Mouse (Mus musculus) CH12.LX (cell line): Measurements from ENCODE around the gene Ndc1. TPM values are rescaled to one million over a fixed set of nuclear protein-coding genes. Genes with fewer than 3 reads are reported as not detected.

Source experiments
- DNase-seq: peaks from one replicate; pipeline ENCODE4 v3.0.0-alpha.2; 2013; ENCODE audit errors: extremely low read depth
- H3K27ac ChIP-seq: 2 replicates; pipeline ENCODE4 v1.5.1; 2012; ENCODE audit warnings: low read depth, mild to moderate bottlenecking, control low read depth, moderate library complexity; ENCODE audit not compliant: insufficient read depth
- H3K27me3 ChIP-seq: replicated peaks from 2 replicates; pipeline ENCODE3; 2012; ENCODE audit warnings: inconsistent platforms
- H3K36me3 ChIP-seq, 2 experiments: replicated peaks in 1 of 2; 2 replicates each; pipeline versions ENCODE3 to v1.6.1; 2012; ENCODE audit warnings: inconsistent platforms in 1 of 2, low read length in 1 of 2, mild to moderate bottlenecking in 1 of 2, mixed read lengths in 1 of 2, moderate library complexity in 1 of 2; ENCODE audit not compliant: control insufficient read depth in 1 of 2, insufficient read depth in 1 of 2
- H3K4me1 ChIP-seq, 2 experiments: 2 replicates each; pipeline ENCODE4 v1.6.1; 2012; ENCODE audit warnings: inconsistent platforms in 1 of 2, moderate library complexity in 1 of 2; ENCODE audit not compliant: insufficient read depth in 2 of 2, control insufficient read depth in 1 of 2
- H3K4me2 ChIP-seq: 2 replicates; pipeline ENCODE4 v1.6.1; 2012; ENCODE audit warnings: low read depth, mild to moderate bottlenecking, control low read depth; ENCODE audit not compliant: poor library complexity, insufficient read depth, severe bottlenecking
- H3K4me3 ChIP-seq, 3 experiments: fragments of 150-350 bp in 1 of 3; sonication (generic) in 1 of 3; replicated peaks in 1 of 3; 2 replicates each; pipeline versions ENCODE3 to v1.5.1; 2011 to 2012; ENCODE audit warnings: low read depth in 2 of 3, low read length in 2 of 3, mild to moderate bottlenecking in 2 of 3, moderate library complexity in 2 of 3, control low read depth in 1 of 3, improper control_type of control experiment in 1 of 3, inconsistent platforms in 1 of 3, mixed read lengths in 1 of 3; ENCODE audit not compliant: poor library complexity in 1 of 3
- H3K79me2 ChIP-seq: replicated peaks from 2 replicates; pipeline ENCODE4 v1.6.1; 2012; ENCODE audit warnings: mild to moderate bottlenecking, moderate library complexity; ENCODE audit not compliant: control insufficient read depth, poor library complexity, insufficient read depth, severe bottlenecking; ENCODE audit errors: extremely low read depth
- H3K9ac ChIP-seq: 2 replicates; pipeline ENCODE4 v1.6.1; 2012; ENCODE audit warnings: low read depth, mild to moderate bottlenecking, control low read depth, moderate library complexity; ENCODE audit not compliant: insufficient read depth
- H3K9me3 ChIP-seq: replicated peaks from 2 replicates; pipeline ENCODE3; 2012; ENCODE audit warnings: low read length, inconsistent platforms, mixed read lengths
- BHLHE40 ChIP-seq: IDR thresholded peaks from 2 replicates; pipeline ENCODE4 v1.6.1; 2011; ENCODE audit warnings: mild to moderate bottlenecking, low read depth, low read length, improper control_type of control experiment
- CTCF ChIP-seq, 2 experiments: IDR thresholded peaks in 1 of 2; conservative IDR thresholded peaks in 1 of 2; 2 replicates each; pipeline ENCODE4 v1.5.1; 2011 to 2012; ENCODE audit warnings: low read depth in 2 of 2, low read length in 2 of 2, improper control_type of control experiment in 1 of 2, inconsistent platforms in 1 of 2, mild to moderate bottlenecking in 1 of 2, moderate library complexity in 1 of 2
- ELF1 ChIP-seq: IDR thresholded peaks from 2 replicates; pipeline ENCODE4 v1.6.1; 2014; ENCODE audit warnings: low read depth, mild to moderate bottlenecking, inconsistent platforms, low read length, improper control_type of control experiment
- HCFC1 ChIP-seq: IDR thresholded peaks from 2 replicates; pipeline ENCODE4 v1.6.1; 2012; ENCODE audit warnings: low read depth, mild to moderate bottlenecking, inconsistent platforms, low read length, improper control_type of control experiment
- IRF4 ChIP-seq: IDR thresholded peaks from 2 replicates; pipeline ENCODE4 v1.6.1; 2014; ENCODE audit warnings: low read depth, mild to moderate bottlenecking, inconsistent platforms, low read length, improper control_type of control experiment
- KAT2A ChIP-seq: IDR thresholded peaks from 2 replicates; pipeline ENCODE4 v1.6.1; 2012; ENCODE audit warnings: low read length, improper control_type of control experiment, inconsistent platforms; ENCODE audit not compliant: insufficient replicate concordance
- MAX ChIP-seq: IDR thresholded peaks from 2 replicates; pipeline ENCODE4 v1.6.1; 2011; ENCODE audit warnings: low read length, improper control_type of control experiment
- MEF2A ChIP-seq: IDR thresholded peaks from 2 replicates; pipeline ENCODE4 v1.6.1; 2014; ENCODE audit warnings: low read depth, mild to moderate bottlenecking, inconsistent platforms, low read length, improper control_type of control experiment, borderline replicate concordance
- MYC ChIP-seq: IDR thresholded peaks from 2 replicates; pipeline ENCODE4 v1.6.1; 2011; ENCODE audit warnings: low read depth, mild to moderate bottlenecking, improper control_type of control experiment, low read length
- NELFE ChIP-seq: IDR thresholded peaks from 2 replicates; pipeline ENCODE4 v1.6.1; 2011; ENCODE audit warnings: low read depth, low read length, improper control_type of control experiment
- POLR2AphosphoS2 ChIP-seq: IDR thresholded peaks from 2 replicates; pipeline ENCODE4 v1.6.1; 2011; ENCODE audit warnings: low read depth, low read length, improper control_type of control experiment
- RAD21 ChIP-seq: IDR thresholded peaks from 2 replicates; pipeline ENCODE4 v1.6.1; 2011; ENCODE audit warnings: low read depth, mild to moderate bottlenecking, low read length, improper control_type of control experiment, moderate library complexity
- SMC3 ChIP-seq: IDR thresholded peaks from 2 replicates; pipeline ENCODE4 v1.6.1; 2011; ENCODE audit warnings: low read depth, low read length, improper control_type of control experiment
- UBTF ChIP-seq: IDR thresholded peaks from 2 replicates; pipeline ENCODE4 v1.6.1; 2012; ENCODE audit warnings: low read depth, mild to moderate bottlenecking, inconsistent platforms, low read length, improper control_type of control experiment, moderate library complexity
- dilution Hi-C: fragments of 300-500 bp; cut with MboI; formaldehyde crosslinking; loops from 2 replicates; pipeline ENCODE4 v1.14.3; 2020; ENCODE audit warnings: low sequenced_read_pairs; ENCODE audit not compliant: extremely low pct_unique_long_range_greater_than_20kb, extremely low pct_ligation_motif_present
- in situ Hi-C: fragments of 300-500 bp; cut with MboI; formaldehyde crosslinking; loops from 3 replicates; pipeline ENCODE4 v1.14.3; 2019; ENCODE audit warnings: low sequenced_read_pairs, low pct_ligation_motif_present, low pct_unique_long_range_greater_than_20kb, mixed read lengths
- polyA plus RNA-seq: library from polyadenylated mRNA; unstranded; fragments of >175 nt; gene quantifications from 2 replicates; pipeline ENCODE4 v1.2.1, GENCODE M21; 2012; ENCODE audit warnings: low read depth; ENCODE audit not compliant: insufficient read length
- total RNA-seq, 2 experiments: library from RNA; depleted of rRNA; stranded (reverse); fragments of 300-350 nt in 1 of 2; fragments of >200 nt in 1 of 2; gene quantifications; 2 replicates each; pipeline ENCODE4 v1.2.3; 2012 to 2014

Ndc1 gene
- total and polyA plus RNA-seq, 3 experiments = 49.1 to 86.5 (median 71.3) TPM

DNA sequence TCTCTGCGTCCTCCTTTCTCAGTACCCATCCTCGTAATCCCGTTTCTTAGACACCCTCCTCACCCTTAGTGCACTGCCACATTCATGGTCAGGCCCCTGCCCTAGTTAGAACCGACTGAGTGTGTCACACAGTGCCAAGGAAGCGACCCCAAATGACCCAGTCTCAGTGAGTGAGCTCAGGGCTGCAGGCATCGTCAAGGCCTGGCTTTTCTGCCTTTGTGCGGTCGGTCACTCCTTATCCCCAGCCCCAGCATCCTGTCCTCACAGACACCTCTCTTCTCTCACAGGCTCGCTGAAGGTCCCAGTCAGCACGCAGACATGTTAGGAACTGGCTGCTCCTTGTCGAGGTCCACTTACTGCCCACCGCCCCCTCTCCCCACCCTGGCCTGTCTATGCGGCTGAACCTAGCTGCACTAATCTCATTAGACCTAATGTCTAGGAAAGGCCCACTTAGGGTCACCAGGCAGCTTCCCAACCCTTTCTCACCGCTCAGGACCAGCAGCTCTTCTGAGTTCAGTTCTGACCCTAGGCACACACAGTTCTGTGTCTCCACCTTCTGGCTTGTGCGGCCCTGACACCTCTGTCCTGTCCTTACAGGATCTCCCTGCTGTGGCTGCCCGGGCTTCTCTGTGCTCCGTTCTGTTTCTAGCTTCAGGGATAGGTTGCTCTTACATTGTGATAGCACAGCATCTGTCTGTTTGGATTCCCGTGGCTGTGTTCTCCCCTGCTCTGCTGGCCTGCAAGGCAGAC, 84.9 kb downstream of the Ndc1 start:
- TF ChIP-seq UBTF (no peak), IRF4 (no peak), MEF2A (no peak), MAX (no peak), NELFE (no peak), MYC (no peak), ELF1 (no peak), KAT2A (no peak), CTCF (conservative IDR thresholded peaks at IDR 0.05 in 1 of 2, IDR thresholded peaks at IDR 0.05 in 1 of 2; ENCODE audit: low read depth in 2 of 2, low read length in 2 of 2) (peak in 1 of 2 experiments; percentile 15; a peak in 2 of 4 replicates)
- H3K4me3 ChIP-seq = no peak overlapping the region
- H3K36me3 ChIP-seq = no peaks in the 10 kb centered on the region
- no peaks in the 10 kb centered on the region for H3K27me3 ChIP-seq
- H3K4me2 ChIP-seq = no peak overlapping the region
- H3K79me2 ChIP-seq = no peaks in the 10 kb centered on the region
- peaks cover 5% of the 10 kb centered on the region for H3K9me3 ChIP-seq
- H3K4me1 ChIP-seq = peaks cover 4 to 11% of the 10 kb centered on the region in 2 experiments; a peak in 3 of 4 replicates
- H3K9ac ChIP-seq = no peak overlapping the region
- no peak for DNase-seq
- H3K27ac ChIP-seq = no peak overlapping the region
- dilution Hi-C loops = no loop called here
- in situ Hi-C loops = no loop called here

DNA sequence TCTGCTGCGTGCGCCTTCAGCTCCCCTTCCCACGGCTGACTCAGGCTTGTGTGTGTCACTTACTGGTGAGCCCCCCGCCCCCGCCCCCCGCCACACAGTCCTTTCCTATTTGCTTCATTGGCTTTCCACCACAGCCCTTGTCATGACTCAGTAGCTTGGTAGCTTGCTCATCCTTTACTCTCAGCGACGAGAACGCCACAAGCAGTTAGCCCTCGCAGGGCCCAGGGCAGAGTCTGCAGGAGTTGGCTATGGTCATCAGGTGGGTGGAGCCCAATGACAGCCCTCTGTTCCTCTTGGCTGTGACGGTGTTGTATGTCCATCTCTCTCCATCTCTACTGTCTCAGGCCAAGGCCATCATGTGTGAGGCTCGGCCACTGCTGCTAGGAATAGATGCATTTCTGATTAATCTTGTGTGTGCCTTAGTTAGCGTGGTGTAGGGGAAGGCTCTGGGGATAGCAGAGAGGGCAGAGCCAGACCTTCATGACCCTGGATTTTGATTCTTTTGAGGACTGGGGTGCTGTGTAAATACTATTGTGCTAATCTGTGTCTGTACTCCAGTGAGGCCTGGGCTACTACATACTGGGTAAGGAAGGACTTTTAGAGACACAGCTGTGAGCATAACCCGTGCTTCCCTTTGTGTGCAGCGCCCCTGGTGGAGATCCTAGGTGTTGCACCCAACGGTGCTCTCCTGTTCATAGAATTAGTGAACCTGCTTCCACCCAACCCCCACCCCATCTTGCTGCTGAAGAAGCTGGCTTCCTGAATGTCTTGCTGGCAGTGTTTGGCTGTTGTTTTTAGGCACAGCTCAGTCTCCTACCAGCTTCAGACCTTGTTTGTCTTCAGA, 85.8 kb downstream of the Ndc1 start:
- no peaks in the 10 kb centered on the region for H3K36me3 ChIP-seq
- no peak overlapping the region for H3K4me2 ChIP-seq
- H3K9me3 ChIP-seq = peaks cover 5% of the 10 kb centered on the region
- peak; percentile 31 for TF ChIP-seq SMC3
- TF ChIP-seq MEF2A = no peak
- TF ChIP-seq BHLHE40 = peak; percentile 58
- TF ChIP-seq HCFC1 = 0 out of 2 replicates have a peak, but pooled peaks have one; percentile 10
- TF ChIP-seq POLR2AphosphoS2 = no peak
- TF ChIP-seq CTCF (conservative IDR thresholded peaks at IDR 0.05 in 1 of 2, IDR thresholded peaks at IDR 0.05 in 1 of 2; ENCODE audit: low read depth in 2 of 2, low read length in 2 of 2) = peak; percentile 82 to 93
- 0 out of 2 replicates have a peak, but pooled peaks have one; percentile 36 for TF ChIP-seq IRF4
- peak; percentile 72 for TF ChIP-seq RAD21
- H3K4me1 ChIP-seq = peaks cover 8 to 13% of the 10 kb centered on the region in 2 experiments; a peak in 3 of 4 replicates
- in situ Hi-C loops = no loop called here
- no peaks in the 10 kb centered on the region for H3K27me3 ChIP-seq
- H3K27ac ChIP-seq = no peak overlapping the region
- no peak overlapping the region for H3K9ac ChIP-seq
- dilution Hi-C loops = no loop called here
- H3K79me2 ChIP-seq = no peaks in the 10 kb centered on the region
- H3K4me3 ChIP-seq = no peak overlapping the region
- DNase-seq = peak; percentile 91
